Mouse (Mus musculus): Measurements from ENCODE around the gene Cdk2ap2.

- TF ChIP-seq CTCF (IDR thresholded peaks at IDR 0.05; ENCODE audit: insufficient read depth, low read depth, low read length) (no peak), POLR2A (IDR thresholded peaks at IDR 0.05; ENCODE audit: insufficient read depth, low read depth, low read length) (no peak)
Measured at GRCm38 (mm10) chr19:4066280-4066679, 30.7 kb upstream of the Cdk2ap2 start.

Data from olfactory bulb, adult 2 months (tissue).